Mouse (Mus musculus): ENCODE measurements around the gene Snorc. TPM values are rescaled to one million over a fixed set of nuclear protein-coding genes. Genes with fewer than 3 reads are reported as not detected.
"Not testable (repeated sequence)": the region's sequence is repeated elsewhere in the genome, so short reads cannot be mapped to it uniquely, and the experiment has no call there.

Snorc gene
- not detected in 2 replicates for polyA plus RNA-seq (2014; fragmentation: Nextera tagmentation; extraction: Ambion mirVana)

DNA sequence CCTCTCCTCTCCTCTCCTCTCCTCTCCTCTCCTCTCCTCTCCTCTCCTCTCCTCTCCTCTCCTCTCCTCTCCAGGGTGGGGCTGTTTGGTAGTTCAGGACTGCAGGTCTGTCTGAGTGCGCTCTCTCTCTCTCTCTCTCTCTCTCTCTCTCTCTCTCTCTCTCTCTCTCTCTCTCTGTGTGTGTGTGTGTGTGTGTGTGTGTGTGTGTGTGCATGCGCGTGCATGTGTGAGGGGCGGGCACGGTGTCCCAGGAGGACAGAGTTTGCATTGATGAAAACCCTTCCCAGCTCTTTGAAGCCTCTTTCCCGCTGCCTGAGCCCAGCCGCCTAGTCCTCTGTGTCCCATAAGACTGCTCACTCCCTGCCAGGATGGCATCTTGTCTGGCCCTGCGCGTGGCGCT lies at the start of gene Snorc:
Gene Snorc, plus strand, starts transcription at position 301 of the 400 bp plus-strand sequence.
- H3K27me3 ChIP-seq (ENCODE audit: insufficient read depth, low read length), result peaks cover 11% of the 10 kb centered on the region
- not testable (repeated sequence) for ATAC-seq (ENCODE audit: insufficient read depth); H3K9ac ChIP-seq; H3K9me3 ChIP-seq (ENCODE audit: low read depth, low read length); H3K4me2 ChIP-seq; DNase-seq; H3K4me3 ChIP-seq (ENCODE audit: low read depth, low read length); H3K4me1 ChIP-seq (ENCODE audit: insufficient read depth); H3K36me3 ChIP-seq (ENCODE audit: insufficient read depth); H3K27ac ChIP-seq (ENCODE audit: low read depth)
- WGBS, result 44% methylated on average over 9 of the region's 10 CpGs

- 88% methylated on average over 2 of the region's 2 CpGs for WGBS
- H3K36me3 ChIP-seq (ENCODE audit: insufficient read depth), result peaks cover 77% of the 10 kb centered on the region
Observed at GRCm38 (mm10) chr1:87435125-87435524, 34.9 kb upstream of the Snorc start.

DNA sequence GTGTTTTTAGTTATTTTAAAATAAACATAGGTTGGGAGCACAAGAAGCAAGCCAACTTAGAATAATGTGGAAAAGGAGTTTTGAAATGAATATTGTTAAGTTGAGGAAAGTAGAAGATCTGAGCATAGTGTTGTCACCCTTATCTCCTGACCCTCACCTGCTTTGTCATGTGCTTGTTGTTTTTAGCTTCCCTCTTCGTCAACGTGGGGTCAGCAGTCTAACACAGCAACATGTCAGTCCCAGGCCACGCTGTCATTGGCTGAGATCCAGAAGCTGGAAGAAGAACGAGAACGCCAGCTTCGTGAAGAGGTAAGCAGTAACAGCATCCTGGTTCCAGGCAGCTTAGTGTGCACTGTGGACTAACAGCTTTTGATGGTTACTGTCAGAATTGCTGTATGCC lies 33.5 kb upstream of the Snorc start:
- Histone ChIP-seq H3K9me3 (ENCODE audit: low read depth, low read length) (no peaks in the 10 kb centered on the region), H3K4me2 (no peak overlapping the region), H3K27ac (ENCODE audit: low read depth) (no peak overlapping the region), H3K27me3 (ENCODE audit: insufficient read depth, low read length) (no peaks in the 10 kb centered on the region), H3K4me1 (ENCODE audit: insufficient read depth) (no peaks in the 10 kb centered on the region), H3K9ac (no peak overlapping the region), H3K36me3 (ENCODE audit: insufficient read depth) (peaks cover 77% of the 10 kb centered on the region), H3K4me3 (ENCODE audit: low read depth, low read length) (no peak overlapping the region)
- no peak for TF ChIP-seq CTCF (IDR thresholded peaks at IDR 0.05; ENCODE audit: low read depth)
- DNase-seq, result no peak
- 54% methylated on average over 6 of the region's 6 CpGs for WGBS
- no peak for ATAC-seq (ENCODE audit: insufficient read depth)

More at GRCm38 (mm10) chr1:87435125-87435524, 34.9 kb upstream of the Snorc start:
- no peaks in the 10 kb centered on the region for H3K27me3 ChIP-seq (ENCODE audit: insufficient read depth, low read length)
- DNase-seq, result no peak
- no peak for TF ChIP-seq CTCF (IDR thresholded peaks at IDR 0.05; ENCODE audit: low read depth)
- H3K4me3 ChIP-seq (ENCODE audit: low read depth, low read length), result no peak overlapping the region
- H3K27ac ChIP-seq (ENCODE audit: low read depth), result no peak overlapping the region
- no peaks in the 10 kb centered on the region for H3K9me3 ChIP-seq (ENCODE audit: low read depth, low read length)
- ATAC-seq (ENCODE audit: insufficient read depth), result no peak
- no peak overlapping the region for H3K9ac ChIP-seq
- no peaks in the 10 kb centered on the region for H3K4me1 ChIP-seq (ENCODE audit: insufficient read depth)
- no peak overlapping the region for H3K4me2 ChIP-seq

DNA sequence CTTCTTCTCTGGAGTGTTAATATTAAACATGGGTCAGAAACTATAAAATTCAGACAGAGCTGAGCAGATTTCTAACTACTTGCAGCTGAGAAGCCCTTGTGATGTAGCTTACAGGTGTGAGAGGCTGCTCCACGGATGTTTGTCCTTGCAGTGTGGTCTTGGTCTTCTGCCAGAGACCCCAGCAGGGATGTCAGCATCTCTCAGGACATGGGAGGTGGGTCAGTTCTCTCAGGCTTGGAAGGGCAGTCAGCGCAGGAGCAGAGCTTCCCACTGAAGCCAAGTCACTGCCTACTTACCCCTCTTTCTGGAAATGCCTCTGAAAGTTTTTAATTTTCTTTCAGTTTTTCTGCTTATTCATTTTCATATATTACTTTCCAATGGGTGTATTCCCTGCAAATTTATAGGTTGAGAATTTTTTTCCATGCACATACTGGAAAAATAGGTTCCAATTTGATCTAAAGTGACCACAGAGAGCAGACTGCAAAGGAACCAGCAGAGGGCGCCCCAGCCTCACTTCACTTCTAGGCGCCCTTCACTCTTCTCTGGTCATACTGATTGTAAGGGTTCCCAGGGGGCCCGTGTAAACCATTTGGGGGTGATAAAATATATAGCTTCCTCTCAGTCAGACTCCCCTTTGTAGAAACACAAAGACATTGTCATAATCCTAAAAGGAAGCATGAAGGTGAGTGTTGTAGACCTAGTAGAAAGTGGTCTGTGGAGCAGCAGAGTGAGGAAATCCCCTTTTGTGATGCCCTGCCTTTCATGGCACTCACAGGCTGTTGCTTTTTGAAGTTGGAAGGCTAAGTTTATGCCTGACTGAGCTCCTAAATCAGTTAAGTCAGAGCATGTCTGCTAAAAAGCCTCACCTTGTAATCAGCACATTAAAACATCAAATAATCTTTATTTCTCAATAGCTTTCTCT lies 22.6 kb upstream of the Snorc start:
- Histone ChIP-seq H3K9me3 (ENCODE audit: low read depth, low read length) (no peaks in the 10 kb centered on the region), H3K9ac (no peak overlapping the region), H3K4me3 (ENCODE audit: low read depth, low read length) (no peak overlapping the region), H3K36me3 (ENCODE audit: insufficient read depth) (peaks cover 69% of the 10 kb centered on the region), H3K27me3 (ENCODE audit: insufficient read depth, low read length) (no peaks in the 10 kb centered on the region), H3K4me1 (ENCODE audit: insufficient read depth) (no peaks in the 10 kb centered on the region), H3K27ac (ENCODE audit: low read depth) (no peak overlapping the region), H3K4me2 (no peak overlapping the region)
- DNase-seq, result peak; percentile 81
- WGBS, result 33% methylated on average over 5 of the region's 5 CpGs
- ATAC-seq (ENCODE audit: insufficient read depth), result no peak
- TF ChIP-seq CTCF (IDR thresholded peaks at IDR 0.05; ENCODE audit: low read depth), result peak; percentile 80

DNA sequence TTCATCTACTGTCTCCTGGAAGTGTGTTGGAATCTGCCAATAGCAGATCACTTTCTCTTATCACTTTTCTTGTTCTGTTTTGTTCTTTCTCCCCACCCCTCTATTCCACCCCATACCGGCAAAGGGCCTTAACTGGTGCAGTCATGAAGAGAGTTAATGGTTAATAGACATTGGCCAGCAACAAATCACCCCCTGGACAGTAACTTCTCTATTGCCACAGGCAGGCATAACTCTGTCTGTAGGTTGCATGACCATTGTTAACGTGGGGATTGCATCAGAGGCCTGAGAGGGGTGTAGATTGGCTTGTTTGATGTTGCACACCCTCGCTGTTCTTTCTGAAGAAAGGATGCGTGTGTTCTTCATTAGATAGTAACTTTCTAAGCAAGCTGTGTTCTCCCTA lies 20.6 kb upstream of the Snorc start:
- no peaks in the 10 kb centered on the region for H3K4me1 ChIP-seq (ENCODE audit: insufficient read depth)
- H3K9me3 ChIP-seq (ENCODE audit: low read depth, low read length), result no peaks in the 10 kb centered on the region
- WGBS, result 86% methylated on average over 4 of the region's 4 CpGs
- peaks cover 51% of the 10 kb centered on the region for H3K36me3 ChIP-seq (ENCODE audit: insufficient read depth)
- ATAC-seq (ENCODE audit: insufficient read depth) (no peak), DNase-seq (no peak)
- H3K9ac ChIP-seq, result no peak overlapping the region
- no peak overlapping the region for H3K4me3 ChIP-seq (ENCODE audit: low read depth, low read length)
- no peak overlapping the region for H3K27ac ChIP-seq (ENCODE audit: low read depth)
- TF ChIP-seq CTCF (IDR thresholded peaks at IDR 0.05; ENCODE audit: low read depth), result no peak
- H3K27me3 ChIP-seq (ENCODE audit: insufficient read depth, low read length), result no peaks in the 10 kb centered on the region
- H3K4me2 ChIP-seq, result no peak overlapping the region

GRCm38 (mm10) chr1:87456425-87456824 lies 13.6 kb upstream of the Snorc start:
- TF ChIP-seq CTCF (IDR thresholded peaks at IDR 0.05; ENCODE audit: low read depth), result no peak
- no peaks in the 10 kb centered on the region for H3K9me3 ChIP-seq (ENCODE audit: low read depth, low read length)
- DNase-seq (no peak), ATAC-seq (ENCODE audit: insufficient read depth) (no peak)
- no peak overlapping the region for H3K9ac ChIP-seq
- H3K27ac ChIP-seq (ENCODE audit: low read depth), result no peak overlapping the region
- H3K36me3 ChIP-seq (ENCODE audit: insufficient read depth), result no peaks in the 10 kb centered on the region
- no peak overlapping the region for H3K4me2 ChIP-seq
- no peaks in the 10 kb centered on the region for H3K4me1 ChIP-seq (ENCODE audit: insufficient read depth)
- WGBS, result 92% methylated on average over 1 of the region's 1 CpGs
- no peaks in the 10 kb centered on the region for H3K27me3 ChIP-seq (ENCODE audit: insufficient read depth, low read length)
- H3K4me3 ChIP-seq (ENCODE audit: low read depth, low read length), result no peak overlapping the region

DNA sequence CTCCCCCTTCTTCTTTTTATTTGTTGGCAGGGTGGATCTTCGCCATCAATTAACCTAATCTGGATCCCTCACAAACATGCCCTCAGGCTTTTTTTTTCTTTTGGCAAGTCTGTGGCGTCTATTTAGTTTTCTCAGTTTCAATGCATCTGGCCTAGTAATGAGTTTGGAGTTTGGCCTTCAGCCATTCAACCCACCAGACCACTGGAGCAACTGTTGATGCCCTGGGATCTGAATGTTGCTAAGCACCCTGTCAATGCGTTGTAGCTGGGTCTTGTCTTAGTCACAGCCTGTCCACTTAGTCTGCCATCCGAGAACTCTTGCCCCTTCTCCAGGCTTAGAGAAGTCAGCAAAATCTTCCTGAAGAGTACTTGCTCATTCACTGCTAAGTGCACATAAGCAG lies 12.0 kb upstream of the Snorc start:
- Histone ChIP-seq H3K9me3 (ENCODE audit: low read depth, low read length) (no peaks in the 10 kb centered on the region), H3K27ac (ENCODE audit: low read depth) (no peak overlapping the region), H3K4me3 (ENCODE audit: low read depth, low read length) (no peak overlapping the region), H3K36me3 (ENCODE audit: insufficient read depth) (no peaks in the 10 kb centered on the region), H3K4me1 (ENCODE audit: insufficient read depth) (no peaks in the 10 kb centered on the region), H3K9ac (no peak overlapping the region), H3K4me2 (no peak overlapping the region), H3K27me3 (ENCODE audit: insufficient read depth, low read length) (no peaks in the 10 kb centered on the region)
- ATAC-seq (ENCODE audit: insufficient read depth) (no peak), DNase-seq (no peak)
- WGBS, result 86% methylated on average over 4 of the region's 4 CpGs
- no peak for TF ChIP-seq CTCF (IDR thresholded peaks at IDR 0.05; ENCODE audit: low read depth)

DNA sequence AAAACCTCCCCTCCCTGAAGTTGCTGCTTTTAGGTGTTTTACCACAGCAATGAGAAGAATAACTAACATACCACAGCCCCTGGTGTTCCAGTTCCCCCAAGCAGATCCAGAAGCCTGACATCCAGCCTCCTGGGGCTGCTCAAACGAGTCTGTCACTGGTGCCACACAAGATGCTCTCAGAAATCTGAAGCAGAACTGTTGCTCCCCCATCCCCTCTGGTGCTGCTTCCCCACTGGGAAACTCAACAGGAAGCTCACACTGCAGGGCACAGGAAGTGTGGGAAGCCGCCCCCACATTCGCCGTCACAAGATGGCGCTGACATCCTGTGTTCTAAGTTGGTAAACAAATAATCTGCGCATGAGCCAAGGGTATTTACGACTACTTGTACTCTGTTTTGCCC lies 10.2 kb upstream of the Snorc start:
- 81% methylated on average over 5 of the region's 7 CpGs for WGBS
- DNase-seq; H3K4me1 ChIP-seq (ENCODE audit: insufficient read depth): not testable (repeated sequence)

More for the DNA sequence above, 10.2 kb upstream of the Snorc start:
- H3K4me3 ChIP-seq (ENCODE audit: low read depth, low read length); H3K4me2 ChIP-seq; H3K27ac ChIP-seq (ENCODE audit: low read depth); H3K9me3 ChIP-seq (ENCODE audit: low read depth, low read length); H3K36me3 ChIP-seq (ENCODE audit: insufficient read depth); H3K27me3 ChIP-seq (ENCODE audit: insufficient read depth, low read length); H3K9ac ChIP-seq; ATAC-seq (ENCODE audit: insufficient read depth): not testable (repeated sequence)
